Mouse (Mus musculus): ENCODE measurements around the gene Mark3.

DNA sequence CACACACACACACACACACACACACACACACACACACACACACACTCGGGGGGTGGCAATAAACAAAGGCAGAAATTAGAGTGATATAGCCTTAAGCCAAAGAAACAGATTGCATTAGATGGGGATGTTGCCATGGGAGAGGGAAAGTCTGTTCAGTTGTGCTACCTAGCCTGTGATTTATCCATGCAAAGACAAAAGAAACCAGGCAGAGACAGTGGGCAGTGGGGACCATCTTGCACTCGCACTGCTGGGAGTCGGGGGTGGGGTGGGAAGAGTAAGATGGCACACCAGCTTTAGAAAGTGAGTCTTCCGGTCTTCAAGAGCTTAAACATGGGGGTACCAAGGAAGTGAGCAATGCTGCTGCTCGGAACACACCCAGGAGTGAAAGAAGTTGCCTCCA lies 14.0 kb upstream of the Mark3 start:
- TF ChIP-seq MAFK (IDR thresholded peaks at IDR 0.05; ENCODE audit: borderline replicate concordance, low read depth, low read length), result no peak
- no peak for TF ChIP-seq CTCF (IDR thresholded peaks at IDR 0.05 in 2 of 3, conservative IDR thresholded peaks at IDR 0.05 in 1 of 3; ENCODE audit: control insufficient read depth in 1 of 3, insufficient read depth in 1 of 3, low read depth in 2 of 3, low read length in 3 of 3, poor library complexity in 1 of 3, severe bottlenecking in 1 of 3)
- no peak for TF ChIP-seq GATA1 (IDR thresholded peaks at IDR 0.05; ENCODE audit: low read depth, low read length)
- TF ChIP-seq SIN3A (IDR thresholded peaks at IDR 0.05; ENCODE audit: low read length), result no peak
- no peak for TF ChIP-seq CHD1 (IDR thresholded peaks at IDR 0.05; ENCODE audit: low read depth, low read length)
- TF ChIP-seq SMC3 (IDR thresholded peaks at IDR 0.05; ENCODE audit: low read depth, low read length), result no peak
- no peak for TF ChIP-seq MAX (IDR thresholded peaks at IDR 0.05; ENCODE audit: low read length)
- no peak for TF ChIP-seq GABPA (IDR thresholded peaks at IDR 0.05; ENCODE audit: low read depth, low read length)
- TF ChIP-seq POLR2A (IDR thresholded peaks at IDR 0.05; ENCODE audit: control insufficient read depth in 1 of 2, insufficient read depth in 1 of 2, low read depth in 1 of 2, low read length in 2 of 2, poor library complexity in 1 of 2), result no peak
- no peak for TF ChIP-seq POLR2AphosphoS5 (IDR thresholded peaks at IDR 0.05; ENCODE audit: borderline replicate concordance, low read depth, low read length)
